Mouse (Mus musculus): ENCODE results near the gene Serpina9. TPM values are rescaled to one million over a fixed set of nuclear protein-coding genes. Genes with fewer than 3 reads are reported as not detected.

Gene Serpina9
- polyA plus RNA-seq, 1 experiment, result not detected

DNA sequence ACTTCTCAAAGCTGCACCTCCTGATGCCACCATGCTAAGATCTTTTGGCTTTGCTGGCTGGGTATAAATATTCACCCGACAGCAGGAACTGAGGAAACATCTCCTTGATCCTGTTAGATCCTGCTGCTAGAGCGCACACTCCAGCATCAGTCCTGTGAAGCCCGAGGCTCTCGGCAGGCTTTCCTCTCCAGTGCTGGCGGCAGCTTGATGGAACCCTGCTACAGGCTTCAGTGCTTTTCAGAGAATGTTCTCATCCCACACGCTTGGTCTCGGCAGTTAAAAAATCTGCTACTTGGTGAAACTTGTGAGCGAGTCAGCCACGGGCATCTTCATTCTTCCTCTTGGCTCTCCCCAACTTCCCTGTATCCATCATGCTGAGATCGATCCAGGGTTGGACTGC lies 35.3 kb downstream of the Serpina9 start:
- no peak for TF ChIP-seq GATA1 (IDR thresholded peaks at IDR 0.05; ENCODE audit: low read length)
- no peak for TF ChIP-seq TAL1 (IDR thresholded peaks at IDR 0.05; ENCODE audit: low read length)
- Histone ChIP-seq H3K27me3 (ENCODE audit: control insufficient read depth) (no peaks in the 10 kb centered on the region), H3K36me3 (ENCODE audit: control insufficient read depth) (no peaks in the 10 kb centered on the region; the same call in 1 of the 2 replicates), H3K4me1 (ENCODE audit: control insufficient read depth) (no peaks in the 10 kb centered on the region), H3K4me3 (replicated peaks) (no peak overlapping the region), H3K9me3 (ENCODE audit: control insufficient read depth, low read length) (peaks cover 34% of the 10 kb centered on the region)

- no peak for TF ChIP-seq TAL1 (IDR thresholded peaks at IDR 0.05; ENCODE audit: low read length)
- no peak for TF ChIP-seq GATA1 (IDR thresholded peaks at IDR 0.05; ENCODE audit: low read length)
- peaks cover 32% of the 10 kb centered on the region for H3K9me3 ChIP-seq (ENCODE audit: control insufficient read depth, low read length)
- H3K4me1 ChIP-seq (ENCODE audit: control insufficient read depth), result no peaks in the 10 kb centered on the region
- H3K4me3 ChIP-seq (replicated peaks), result no peak overlapping the region
- H3K27me3 ChIP-seq (ENCODE audit: control insufficient read depth), result no peaks in the 10 kb centered on the region
- H3K36me3 ChIP-seq (ENCODE audit: control insufficient read depth), result no peaks in the 10 kb centered on the region; the same call in 1 of the 2 replicates
Measured at GRCm38 (mm10) chr12:103977846-103978245, 35.7 kb downstream of the Serpina9 start.

DNA sequence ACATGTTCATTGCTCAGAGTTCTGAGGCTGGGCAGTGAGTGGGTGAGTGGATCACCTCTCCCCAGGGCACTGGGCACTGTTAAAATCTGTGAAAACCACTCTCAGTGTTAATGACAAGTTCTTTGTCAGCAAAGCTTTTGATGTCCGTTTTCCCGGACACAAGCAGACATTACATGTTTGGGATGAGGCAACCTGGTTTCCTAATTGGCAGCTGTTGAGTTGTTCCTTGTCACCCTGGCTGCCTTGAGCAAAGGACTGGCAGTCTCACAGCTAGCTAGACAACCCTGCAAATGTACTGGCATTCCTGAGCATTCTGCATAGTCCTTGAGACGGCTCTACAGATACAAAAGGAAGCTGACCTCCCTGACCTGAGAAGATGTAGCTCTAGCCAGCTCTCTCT lies 36.5 kb downstream of the Serpina9 start:
- Histone ChIP-seq H3K9me3 (ENCODE audit: control insufficient read depth, low read length) (peaks cover 36% of the 10 kb centered on the region), H3K4me1 (ENCODE audit: control insufficient read depth) (no peaks in the 10 kb centered on the region), H3K4me3 (replicated peaks) (no peak overlapping the region), H3K36me3 (ENCODE audit: control insufficient read depth) (no peaks in the 10 kb centered on the region; the same call in 1 of the 2 replicates), H3K27me3 (ENCODE audit: control insufficient read depth) (no peaks in the 10 kb centered on the region)
- TF ChIP-seq GATA1 (IDR thresholded peaks at IDR 0.05; ENCODE audit: low read length) (no peak), TAL1 (IDR thresholded peaks at IDR 0.05; ENCODE audit: low read length) (no peak)

- no peaks in the 10 kb centered on the region for H3K36me3 ChIP-seq (ENCODE audit: control insufficient read depth)
- H3K4me3 ChIP-seq (replicated peaks), result no peak overlapping the region
- peaks cover 48% of the 10 kb centered on the region for H3K9me3 ChIP-seq (ENCODE audit: control insufficient read depth, low read length)
- TF ChIP-seq TAL1 (IDR thresholded peaks at IDR 0.05; ENCODE audit: low read length), result no peak
- TF ChIP-seq GATA1 (IDR thresholded peaks at IDR 0.05; ENCODE audit: low read length), result no peak
- no peaks in the 10 kb centered on the region for H3K4me1 ChIP-seq (ENCODE audit: control insufficient read depth)
- no peaks in the 10 kb centered on the region for H3K27me3 ChIP-seq (ENCODE audit: control insufficient read depth)
Measured at GRCm38 (mm10) chr12:103971080-103971479, 42.5 kb downstream of the Serpina9 start.

DNA sequence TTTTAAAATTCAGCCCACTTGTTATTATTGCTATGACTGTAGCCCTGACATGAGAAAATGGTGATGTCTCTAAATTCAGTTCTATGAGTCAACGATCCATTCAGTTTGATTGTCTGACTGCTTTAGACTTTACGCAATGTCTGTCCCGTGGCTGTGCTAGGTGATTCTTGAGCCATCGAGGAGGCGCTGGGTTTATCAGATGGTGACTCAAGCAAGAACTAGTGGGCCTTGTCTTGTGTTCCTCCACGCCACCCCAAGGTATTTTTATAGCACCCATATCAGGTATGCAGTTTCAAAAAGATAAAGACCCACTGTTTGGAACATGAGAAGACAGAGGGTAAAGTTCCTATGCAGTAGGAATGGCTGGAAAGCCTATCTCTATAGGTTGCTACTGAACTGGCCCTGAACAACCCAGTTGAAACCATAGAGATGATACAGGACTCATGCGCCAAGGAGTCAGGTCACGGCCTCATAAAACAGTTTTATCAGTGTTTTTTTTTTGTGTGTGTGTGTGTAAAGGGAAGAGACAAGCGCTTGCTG lies 43.9 kb downstream of the Serpina9 start:
- peaks cover 61% of the 10 kb centered on the region for H3K9me3 ChIP-seq (ENCODE audit: control insufficient read depth, low read length)
- H3K36me3 ChIP-seq (ENCODE audit: control insufficient read depth), result no peaks in the 10 kb centered on the region
- H3K27me3 ChIP-seq (ENCODE audit: control insufficient read depth), result no peaks in the 10 kb centered on the region
- TF ChIP-seq GATA1 (IDR thresholded peaks at IDR 0.05; ENCODE audit: low read length) (no peak), TAL1 (IDR thresholded peaks at IDR 0.05; ENCODE audit: low read length) (no peak)
- H3K4me1 ChIP-seq (ENCODE audit: control insufficient read depth), result no peaks in the 10 kb centered on the region
- H3K4me3 ChIP-seq (replicated peaks), result no peak overlapping the region

- no peak for TF ChIP-seq GATA1 (IDR thresholded peaks at IDR 0.05; ENCODE audit: low read length)
- Histone ChIP-seq H3K4me1 (ENCODE audit: control insufficient read depth) (no peaks in the 10 kb centered on the region), H3K9me3 (ENCODE audit: control insufficient read depth, low read length) (peaks cover 72% of the 10 kb centered on the region), H3K27me3 (ENCODE audit: control insufficient read depth) (no peaks in the 10 kb centered on the region), H3K36me3 (ENCODE audit: control insufficient read depth) (no peaks in the 10 kb centered on the region), H3K4me3 (replicated peaks) (no peak overlapping the region)
Measured at GRCm38 (mm10) chr12:103966761-103967160, 46.8 kb downstream of the Serpina9 start.

DNA sequence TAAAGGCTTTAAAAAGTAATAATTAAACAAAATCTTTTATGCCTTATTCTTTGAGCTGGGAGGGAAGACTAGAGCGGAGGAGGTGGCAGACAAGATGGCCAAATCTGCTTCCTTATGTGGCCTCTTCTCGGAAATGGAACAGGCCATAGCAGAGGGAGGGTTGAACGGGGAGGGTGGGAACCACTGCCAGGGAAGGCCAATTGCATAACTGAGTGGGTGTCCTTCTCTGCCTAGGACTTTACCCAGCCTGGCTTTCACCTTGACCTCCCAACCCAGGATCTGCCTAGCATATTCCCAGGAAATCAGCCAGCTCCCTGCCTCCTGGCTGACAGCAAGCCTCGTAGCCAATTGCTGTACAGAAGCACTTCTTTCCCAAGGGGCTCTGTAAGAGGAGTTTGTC lies 50.3 kb downstream of the Serpina9 start:
- TF ChIP-seq GATA1 (IDR thresholded peaks at IDR 0.05; ENCODE audit: low read length), result no peak
- TF ChIP-seq TAL1 (IDR thresholded peaks at IDR 0.05; ENCODE audit: low read length), result no peak

DNA sequence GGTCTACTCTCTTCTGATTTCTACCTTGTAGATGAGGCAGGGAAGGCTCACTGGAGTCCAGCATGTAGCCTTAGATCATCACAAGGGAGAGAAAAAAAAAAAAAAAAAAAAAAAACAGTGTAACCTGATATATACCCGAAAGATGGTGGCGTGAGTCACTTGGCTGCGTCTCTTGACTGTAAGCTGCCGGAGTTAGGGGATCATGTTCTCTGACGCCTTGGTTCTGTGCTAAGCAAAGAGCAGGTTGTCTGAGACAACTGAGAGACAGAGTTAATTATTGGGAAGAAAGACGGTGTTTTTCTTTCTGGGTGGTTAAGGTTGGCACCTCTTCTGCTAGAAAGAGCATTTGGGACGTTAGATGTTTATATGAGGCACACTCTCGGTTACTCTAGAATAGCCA lies 50.7 kb downstream of the Serpina9 start:
- no peak for TF ChIP-seq TAL1 (IDR thresholded peaks at IDR 0.05; ENCODE audit: low read length)
- no peak for TF ChIP-seq GATA1 (IDR thresholded peaks at IDR 0.05; ENCODE audit: low read length)
- Histone ChIP-seq H3K4me1 (ENCODE audit: control insufficient read depth) (no peaks in the 10 kb centered on the region), H3K36me3 (ENCODE audit: control insufficient read depth) (no peaks in the 10 kb centered on the region), H3K27me3 (ENCODE audit: control insufficient read depth) (no peaks in the 10 kb centered on the region), H3K9me3 (ENCODE audit: control insufficient read depth, low read length) (peaks cover 57% of the 10 kb centered on the region), H3K4me3 (replicated peaks) (no peak overlapping the region)

More for the DNA sequence above, 50.3 kb downstream of the Serpina9 start:
- H3K36me3 ChIP-seq (ENCODE audit: control insufficient read depth), result no peaks in the 10 kb centered on the region
- no peak overlapping the region for H3K4me3 ChIP-seq (replicated peaks)
- peaks cover 60% of the 10 kb centered on the region for H3K9me3 ChIP-seq (ENCODE audit: control insufficient read depth, low read length)
- H3K4me1 ChIP-seq (ENCODE audit: control insufficient read depth), result no peaks in the 10 kb centered on the region
- no peaks in the 10 kb centered on the region for H3K27me3 ChIP-seq (ENCODE audit: control insufficient read depth)

- peaks cover 53% of the 10 kb centered on the region for H3K9me3 ChIP-seq (ENCODE audit: control insufficient read depth, low read length)
- H3K4me3 ChIP-seq (replicated peaks), result no peak overlapping the region
- no peaks in the 10 kb centered on the region for H3K36me3 ChIP-seq (ENCODE audit: control insufficient read depth)
- no peaks in the 10 kb centered on the region for H3K27me3 ChIP-seq (ENCODE audit: control insufficient read depth)
- H3K4me1 ChIP-seq (ENCODE audit: control insufficient read depth), result no peaks in the 10 kb centered on the region
- TF ChIP-seq TAL1 (IDR thresholded peaks at IDR 0.05; ENCODE audit: low read length) (no peak), GATA1 (IDR thresholded peaks at IDR 0.05; ENCODE audit: low read length) (no peak)
Measured at GRCm38 (mm10) chr12:103962337-103962736, 51.2 kb downstream of the Serpina9 start.

DNA sequence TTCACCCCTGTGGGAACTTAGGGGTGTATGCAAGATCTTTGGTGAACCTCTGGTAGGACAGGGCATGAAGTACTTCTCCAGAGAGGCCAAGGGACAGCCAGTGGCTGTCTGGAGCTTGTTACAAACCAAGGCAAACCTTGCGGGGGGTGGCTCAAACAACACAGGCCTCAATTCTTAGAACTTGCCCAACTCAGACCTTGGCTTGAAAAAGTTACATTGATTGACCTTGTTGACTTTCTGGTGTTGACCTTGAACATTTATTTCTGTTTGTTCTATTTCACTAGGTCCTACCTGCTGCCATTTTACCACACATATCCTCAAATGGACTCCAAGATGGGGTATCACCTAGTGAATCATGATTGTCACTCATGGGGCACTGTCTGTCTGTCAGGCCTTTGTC lies 51.8 kb downstream of the Serpina9 start:
- TF ChIP-seq GATA1 (IDR thresholded peaks at IDR 0.05; ENCODE audit: low read length) (no peak), TAL1 (IDR thresholded peaks at IDR 0.05; ENCODE audit: low read length) (no peak)

More for the DNA sequence above, 51.8 kb downstream of the Serpina9 start:
- Histone ChIP-seq H3K4me1 (ENCODE audit: control insufficient read depth) (no peaks in the 10 kb centered on the region), H3K9me3 (ENCODE audit: control insufficient read depth, low read length) (peaks cover 47% of the 10 kb centered on the region), H3K36me3 (ENCODE audit: control insufficient read depth) (no peaks in the 10 kb centered on the region), H3K27me3 (ENCODE audit: control insufficient read depth) (no peaks in the 10 kb centered on the region), H3K4me3 (replicated peaks) (no peak overlapping the region)

Measured in erythroblast, embryonic 14.5 days (primary cell).